Mouse (Mus musculus): ENCODE measurements around the gene C2cd4b.
A peak's percentile ranks its signal among the peaks of the same experiment; 100 is the strongest.
"Not testable (repeated sequence)": the region's sequence is repeated elsewhere in the genome, so short reads cannot be mapped to it uniquely, and the experiment has no call there.

Gene C2cd4b

GRCm38 (mm10) chr9:67759163-67759955, at the start of gene C2cd4b:
Gene C2cd4b, plus strand, starts transcription at chr9:67759437.
- DNase-seq (ENCODE audit: low read depth, low spot score): no peak

- peak; percentile 29 for DNase-seq (ENCODE audit: low read depth, low spot score)
Measured at GRCm38 (mm10) chr9:67711051-67711877, 48.0 kb upstream of the C2cd4b start.

DNA sequence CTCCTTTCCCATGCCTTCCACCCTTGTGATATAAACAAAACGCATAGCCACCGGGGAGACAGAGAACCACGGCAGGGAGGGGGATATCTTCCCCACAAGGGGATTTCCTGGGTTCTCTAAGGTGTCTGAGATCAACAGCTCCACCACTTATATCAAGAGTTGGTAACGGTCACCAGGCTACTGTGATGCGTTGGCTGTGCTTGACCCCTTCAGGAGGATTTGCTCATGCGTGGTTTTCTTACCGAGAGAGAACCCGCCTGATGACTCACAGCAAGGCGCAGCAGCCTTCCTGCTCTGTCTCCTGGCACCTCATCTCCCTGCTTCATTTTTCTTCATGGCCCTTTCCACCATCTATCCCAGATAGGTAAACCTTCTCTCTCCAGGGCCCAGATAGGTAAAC, 47.1 kb upstream of the C2cd4b start:
- DNase-seq (ENCODE audit: low read depth, low spot score): no peak

DNA sequence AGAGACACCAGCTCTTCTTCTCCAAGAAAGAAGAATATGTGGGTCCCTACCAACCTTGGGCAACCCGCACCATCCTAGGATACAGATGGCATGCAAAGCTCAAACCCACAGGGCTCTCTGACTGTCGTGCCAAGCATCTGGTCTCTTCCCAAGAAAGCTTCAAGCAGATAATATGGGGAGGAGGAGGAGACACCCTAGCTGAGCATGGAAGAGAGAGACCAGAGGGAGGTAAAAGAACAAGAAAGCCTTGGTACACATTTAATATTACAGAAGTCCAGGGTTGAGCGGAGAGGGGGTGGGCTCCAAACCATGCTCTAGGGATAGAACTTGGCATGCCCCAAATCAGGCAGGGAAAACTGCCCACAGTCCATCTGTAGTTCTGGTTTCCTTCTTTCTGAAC, 42.2 kb upstream of the C2cd4b start:
- DNase-seq (ENCODE audit: low read depth, low spot score): no peak

DNA sequence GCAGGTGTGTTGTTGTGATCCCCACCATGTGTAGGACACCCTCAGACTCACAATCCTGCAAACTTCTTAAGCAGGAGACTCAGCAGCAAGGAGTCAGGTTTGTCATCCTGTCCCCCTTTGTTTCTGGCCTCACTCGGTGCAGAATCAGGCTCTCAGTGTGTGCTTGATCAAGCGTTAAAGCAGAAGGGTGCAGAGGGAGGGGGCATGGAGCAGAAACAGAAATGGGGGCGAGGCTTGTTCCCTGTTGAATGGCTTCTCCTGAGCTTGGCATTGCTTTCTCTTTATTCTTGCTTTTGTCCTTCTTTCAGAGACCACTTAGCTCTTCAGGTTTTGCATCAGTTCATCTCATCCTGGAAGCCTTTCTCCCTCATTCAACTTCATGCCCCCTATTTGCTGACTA, 40.6 kb upstream of the C2cd4b start:
- DNase-seq (ENCODE audit: low read depth, low spot score): no peak

DNA sequence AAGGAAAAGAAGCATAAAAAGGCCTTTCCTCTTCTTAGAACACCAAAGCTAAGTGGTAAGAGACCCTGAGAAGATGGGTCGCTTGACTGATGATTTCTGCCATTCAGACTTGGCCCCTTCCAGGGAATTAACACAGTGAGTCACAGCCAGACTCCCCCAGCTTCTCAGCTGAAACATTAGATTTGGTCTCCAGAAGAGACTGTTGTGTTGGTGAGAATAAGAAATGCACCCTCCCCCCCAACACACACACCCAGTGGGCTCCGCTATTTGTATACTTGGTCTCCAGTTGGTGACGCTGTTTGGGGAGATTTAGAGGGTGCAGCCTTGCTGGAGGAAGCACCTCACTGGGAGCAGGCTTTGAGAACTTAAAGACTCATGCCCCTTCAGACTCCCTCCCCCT, 39.1 kb upstream of the C2cd4b start:
- no peak for DNase-seq (ENCODE audit: low read depth, low spot score)

GRCm38 (mm10) chr9:67722378-67722777, 36.9 kb upstream of the C2cd4b start:
- no peak for DNase-seq (ENCODE audit: low read depth, low spot score)

DNA sequence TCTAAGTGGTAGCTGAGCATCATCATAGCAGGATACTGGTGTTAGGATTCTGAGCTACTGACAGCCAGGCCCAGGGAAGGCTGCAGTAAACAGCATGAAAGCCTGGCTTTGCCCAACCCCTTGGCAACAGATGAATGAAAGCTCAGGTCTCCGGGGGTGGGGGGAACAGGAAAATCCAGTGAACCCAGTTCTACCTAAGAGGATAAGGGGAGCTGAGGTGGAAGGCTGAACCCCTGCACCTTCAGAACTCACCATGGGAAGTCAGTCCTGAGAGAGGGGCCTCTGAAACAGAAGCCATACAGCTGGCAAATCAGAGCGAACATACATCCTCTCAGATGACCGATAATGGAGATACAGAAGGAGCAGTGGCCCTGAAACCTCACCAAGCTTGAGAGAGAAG, 34.0 kb upstream of the C2cd4b start:
- DNase-seq (ENCODE audit: low read depth, low spot score): no peak

- DNase-seq (ENCODE audit: low read depth, low spot score): no peak
Measured at GRCm38 (mm10) chr9:67733716-67734115, 25.5 kb upstream of the C2cd4b start.

GRCm38 (mm10) chr9:67735426-67735825, 23.8 kb upstream of the C2cd4b start:
- DNase-seq (ENCODE audit: low read depth, low spot score): no peak

GRCm38 (mm10) chr9:67741256-67741655, 18.0 kb upstream of the C2cd4b start:
- no peak for DNase-seq (ENCODE audit: low read depth, low spot score)

DNA sequence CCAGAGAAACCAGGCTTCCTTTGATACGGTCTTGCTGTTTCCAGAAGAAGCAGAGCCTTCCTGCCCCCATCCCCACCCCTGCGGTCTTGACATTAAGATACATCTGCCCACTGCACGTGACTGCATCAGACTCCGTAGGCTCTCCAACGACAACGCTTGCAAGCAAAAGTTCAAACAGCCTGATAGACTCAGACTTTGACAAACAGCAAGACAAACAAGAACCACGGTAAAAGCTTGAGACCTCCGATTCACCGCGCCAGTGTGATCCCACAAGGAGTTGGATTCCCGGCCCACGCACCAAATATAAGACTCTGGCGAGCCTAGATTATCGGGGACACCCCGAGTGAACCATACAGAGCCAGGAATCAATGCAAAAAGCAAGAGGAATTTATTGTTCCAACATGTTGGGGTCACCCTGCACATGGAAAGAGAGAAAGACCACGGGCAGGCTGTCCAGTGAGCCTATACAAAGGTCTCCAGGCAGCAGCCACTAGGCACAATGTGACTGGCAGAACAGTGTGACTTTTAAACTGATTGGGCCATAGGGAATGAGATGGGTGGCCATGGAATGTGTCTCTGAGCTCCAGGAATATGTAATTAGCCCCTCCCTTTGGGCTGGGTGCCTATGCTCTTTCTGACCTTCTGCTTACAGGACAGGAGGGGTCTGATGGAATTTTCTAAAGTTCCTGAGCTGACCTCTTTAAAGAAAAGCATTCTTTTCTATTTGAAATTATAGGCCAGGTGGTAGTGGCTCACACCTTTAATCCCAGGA, 5.6 kb upstream of the C2cd4b start:
- no peak for DNase-seq (ENCODE audit: low read depth, low spot score)

DNA sequence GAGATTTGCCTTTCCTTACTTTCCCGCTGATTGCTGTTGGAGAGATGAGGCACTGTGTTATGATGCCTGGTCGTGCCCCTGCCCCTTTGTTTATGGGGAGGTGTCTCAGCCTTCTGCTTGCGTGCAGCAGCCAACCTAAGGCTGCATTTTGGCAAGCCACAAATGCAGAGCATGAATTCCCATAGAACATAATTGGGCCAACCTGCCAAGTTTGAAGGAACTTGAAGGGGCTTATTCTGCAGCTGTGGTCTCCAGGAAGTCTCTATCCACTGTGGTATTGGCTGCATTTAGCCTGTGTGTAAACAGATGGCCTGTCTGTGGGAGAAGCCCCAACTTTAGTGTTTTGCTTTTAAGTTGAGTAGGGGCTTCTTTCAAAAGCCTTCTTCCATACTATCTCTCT, 4.5 kb upstream of the C2cd4b start:
- DNase-seq (ENCODE audit: low read depth, low spot score): no peak

DNA sequence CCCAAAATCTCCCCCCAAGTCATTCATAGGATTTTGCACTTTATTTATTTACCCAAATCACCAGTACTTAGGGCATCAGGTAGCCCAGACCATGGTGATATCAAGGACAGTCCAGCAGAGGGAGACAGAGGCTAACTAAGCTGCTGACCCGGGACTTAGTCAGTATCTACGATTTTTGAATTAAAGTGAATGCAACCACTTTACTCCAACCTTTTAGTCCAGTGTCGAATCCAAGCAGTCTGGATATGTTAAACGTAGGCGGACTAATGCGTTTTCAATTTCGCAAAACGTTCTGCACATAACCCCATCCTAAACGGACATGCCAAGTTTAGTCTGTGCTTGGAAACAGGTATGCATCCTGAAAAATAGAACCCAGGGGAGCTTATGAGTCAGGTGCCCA, 551 bp upstream of the C2cd4b start:
- DNase-seq (ENCODE audit: low read depth, low spot score): no peak

DNA sequence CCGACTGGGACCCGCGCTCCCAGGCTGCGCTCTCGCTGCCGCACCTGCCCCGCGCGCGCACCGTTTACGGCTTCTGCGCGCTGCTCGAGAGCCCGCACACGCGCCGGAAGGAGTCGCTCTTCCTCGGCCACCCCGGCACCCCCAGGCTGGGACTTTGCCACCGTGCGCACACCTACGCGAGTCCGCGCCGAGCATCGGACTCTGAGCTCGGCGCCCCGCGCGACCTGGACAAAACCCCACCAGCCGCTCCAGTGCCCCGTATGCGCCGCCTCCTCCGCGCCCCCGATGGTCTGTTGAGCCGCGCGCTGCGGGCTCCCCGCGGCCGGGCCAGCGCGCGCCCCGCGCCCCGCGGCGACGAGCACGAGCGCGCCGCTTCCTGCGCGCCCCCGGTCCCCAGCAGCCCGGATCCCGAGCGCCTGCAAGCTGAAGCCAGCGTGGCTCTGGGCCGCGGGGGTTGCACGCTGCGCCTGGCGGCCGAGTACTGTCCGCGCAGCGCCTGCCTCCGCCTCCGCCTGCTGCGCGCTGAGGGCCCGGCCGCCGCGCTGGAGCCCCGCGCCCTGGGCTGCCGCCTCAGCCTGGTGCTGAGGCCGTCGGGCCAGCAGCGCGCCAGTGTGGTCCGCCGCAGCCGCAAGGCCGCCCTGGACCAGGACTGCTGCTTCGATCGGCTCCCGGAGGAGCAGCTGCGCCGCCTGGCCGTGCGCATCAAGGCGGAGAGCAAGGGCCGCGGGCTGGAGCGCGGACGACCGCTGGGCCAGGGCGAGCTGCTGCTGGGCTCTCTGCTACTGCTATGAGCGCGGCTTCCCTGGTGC, 923 bp downstream of the C2cd4b start:
- DNase-seq (ENCODE audit: low read depth, low spot score): not testable (repeated sequence)

- DNase-seq (ENCODE audit: low read depth, low spot score): no peak
Measured at GRCm38 (mm10) chr9:67760991-67761390, 1.8 kb downstream of the C2cd4b start.

GRCm38 (mm10) chr9:67763326-67763725, 4.1 kb downstream of the C2cd4b start:
- no peak for DNase-seq (ENCODE audit: low read depth, low spot score)

- DNase-seq (ENCODE audit: low read depth, low spot score): no peak
Measured at GRCm38 (mm10) chr9:67766405-67766804, 7.2 kb downstream of the C2cd4b start.

DNA sequence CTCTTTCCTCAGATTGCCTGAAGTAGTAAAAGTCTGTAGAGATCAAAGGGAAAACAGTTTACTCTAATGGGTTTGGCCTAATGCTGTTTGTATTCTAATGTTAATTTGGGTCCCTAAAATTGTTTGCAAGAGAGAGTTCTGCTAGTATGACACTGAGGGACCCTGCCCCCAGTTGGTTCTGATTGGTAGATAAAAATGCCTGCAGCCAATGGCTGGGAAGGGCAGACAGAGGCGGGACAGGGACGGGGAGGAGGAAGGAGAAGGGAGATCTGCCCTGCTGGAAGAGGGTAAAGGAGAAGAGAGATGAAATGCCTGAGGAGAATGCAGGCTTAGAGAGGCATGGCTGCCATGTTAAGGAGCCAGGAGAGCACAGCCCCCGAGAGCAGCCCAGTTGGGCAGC, 7.7 kb downstream of the C2cd4b start:
- no peak for DNase-seq (ENCODE audit: low read depth, low spot score)

GRCm38 (mm10) chr9:67768843-67769242, 9.6 kb downstream of the C2cd4b start:
- no peak for DNase-seq (ENCODE audit: low read depth, low spot score)

GRCm38 (mm10) chr9:67769401-67769800, 10.2 kb downstream of the C2cd4b start:
- DNase-seq (ENCODE audit: low read depth, low spot score): no peak

Data from retina, adult 2 months (tissue).